Mouse (Mus musculus): ENCODE results near the gene Celf5.

The Celf5 gene

GRCm38 (mm10) chr10:81430141-81430830 is 52.2 kb downstream of the Celf5 start:
- peak; percentile 89 to 95 for DNase-seq (ENCODE audit: inconsistent age in 2 of 2, low spot score in 1 of 2)

- peak; percentile 92 to 97 for DNase-seq (ENCODE audit: inconsistent age in 2 of 2, low spot score in 1 of 2)
Measured at GRCm38 (mm10) chr10:81429605-81430061, 52.9 kb downstream of the Celf5 start.

- DNase-seq (ENCODE audit: inconsistent age in 2 of 2, low spot score in 1 of 2), result no peak
Measured at GRCm38 (mm10) chr10:81429092-81429491, 53.4 kb downstream of the Celf5 start.

DNA sequence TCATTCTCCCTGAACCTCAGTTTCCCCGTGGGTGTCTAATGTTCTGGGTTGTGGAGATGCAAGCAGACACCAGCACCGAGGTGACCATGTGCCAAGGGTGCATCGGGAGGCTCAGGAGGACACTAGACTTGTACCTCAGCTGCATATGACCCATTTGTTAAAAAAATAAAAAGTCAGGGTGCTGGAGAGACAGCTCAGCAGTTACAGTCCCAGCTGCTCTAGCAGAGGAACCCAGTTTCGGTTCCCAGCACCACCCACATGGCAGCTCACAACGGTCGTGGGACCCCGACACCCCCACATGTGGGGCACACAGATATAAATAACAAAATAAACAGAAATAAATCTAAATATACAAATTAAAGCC is 54.0 kb downstream of the Celf5 start:
- DNase-seq (ENCODE audit: inconsistent age in 2 of 2, low spot score in 1 of 2), result peak in 1 of 2 experiments; percentile 43

GRCm38 (mm10) chr10:81427804-81428506 is 54.6 kb downstream of the Celf5 start:
- peak; percentile 37 to 58 for DNase-seq (ENCODE audit: inconsistent age in 2 of 2, low spot score in 1 of 2)

DNA sequence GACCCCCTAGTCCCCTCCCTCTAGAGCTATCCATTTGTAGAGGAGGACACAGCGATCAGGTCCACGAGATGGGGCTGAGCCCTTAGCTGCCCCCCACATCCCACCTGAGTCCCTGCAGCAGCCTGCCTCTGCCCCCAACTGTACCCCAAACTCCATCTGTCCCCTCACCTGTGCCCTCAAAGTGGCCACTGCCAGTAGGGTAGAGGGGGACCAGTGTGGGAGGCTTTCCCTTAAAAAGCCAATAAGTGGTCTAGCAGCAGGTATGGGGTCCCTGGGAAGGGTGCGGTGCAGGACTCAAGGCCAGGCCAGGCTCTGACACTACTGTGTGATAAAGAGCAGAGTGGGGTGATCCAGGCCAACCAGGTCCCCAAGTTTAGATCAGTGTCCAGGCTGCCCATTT is 55.2 kb downstream of the Celf5 start:
- no peak for DNase-seq (ENCODE audit: inconsistent age in 2 of 2, low spot score in 1 of 2)

GRCm38 (mm10) chr10:81426897-81427296 is 55.6 kb downstream of the Celf5 start:
- DNase-seq (ENCODE audit: inconsistent age in 2 of 2, low spot score in 1 of 2), result peak; percentile 84 to 93

- peak; percentile 50 to 72 for DNase-seq (ENCODE audit: inconsistent age in 2 of 2, low spot score in 1 of 2)
Measured at GRCm38 (mm10) chr10:81426081-81426671, 56.3 kb downstream of the Celf5 start.

- peak; percentile 76 to 87 for DNase-seq (ENCODE audit: inconsistent age in 2 of 2, low spot score in 1 of 2)
Measured at GRCm38 (mm10) chr10:81425236-81425850, 57.2 kb downstream of the Celf5 start.

- peak; percentile 78 to 91 for DNase-seq (ENCODE audit: inconsistent age in 2 of 2, low spot score in 1 of 2)
Measured at GRCm38 (mm10) chr10:81424246-81425051, 58.1 kb downstream of the Celf5 start.

- DNase-seq (ENCODE audit: inconsistent age in 2 of 2, low spot score in 1 of 2), result peak; percentile 29 to 56
Measured at GRCm38 (mm10) chr10:81423476-81424245, 58.8 kb downstream of the Celf5 start.

GRCm38 (mm10) chr10:81422661-81423217 is 59.8 kb downstream of the Celf5 start:
- DNase-seq (ENCODE audit: inconsistent age in 2 of 2, low spot score in 1 of 2), result peak in 1 of 2 experiments; percentile 57

DNA sequence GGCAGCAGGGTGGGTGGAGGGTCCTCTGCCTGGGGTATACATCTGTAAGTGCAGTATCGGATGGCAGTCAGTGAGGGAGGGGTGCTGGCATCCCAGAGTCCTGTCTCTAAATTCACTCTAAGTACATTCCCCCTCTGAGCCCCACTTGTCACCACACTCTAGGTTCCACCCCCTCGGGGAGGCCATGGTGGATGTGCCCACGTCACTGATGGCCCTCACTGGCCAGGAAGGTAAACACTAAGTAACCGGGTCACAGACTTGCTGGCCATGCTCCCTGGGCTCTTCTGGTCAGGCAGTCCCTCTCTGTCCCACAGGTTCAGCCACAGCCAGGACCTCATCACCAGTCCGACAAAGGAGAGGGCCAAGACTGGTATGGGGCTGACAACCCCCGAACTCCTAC is 60.3 kb downstream of the Celf5 start:
- peak in 1 of 2 experiments; percentile 49 for DNase-seq (ENCODE audit: inconsistent age in 2 of 2, low spot score in 1 of 2)

- peak; percentile 82 to 84 for DNase-seq (ENCODE audit: inconsistent age in 2 of 2, low spot score in 1 of 2)
Measured at GRCm38 (mm10) chr10:81421797-81422100, 60.8 kb downstream of the Celf5 start.

GRCm38 (mm10) chr10:81421041-81421796 is 61.3 kb downstream of the Celf5 start:
- peak in 1 of 2 experiments; percentile 49 for DNase-seq (ENCODE audit: inconsistent age in 2 of 2, low spot score in 1 of 2)

DNA sequence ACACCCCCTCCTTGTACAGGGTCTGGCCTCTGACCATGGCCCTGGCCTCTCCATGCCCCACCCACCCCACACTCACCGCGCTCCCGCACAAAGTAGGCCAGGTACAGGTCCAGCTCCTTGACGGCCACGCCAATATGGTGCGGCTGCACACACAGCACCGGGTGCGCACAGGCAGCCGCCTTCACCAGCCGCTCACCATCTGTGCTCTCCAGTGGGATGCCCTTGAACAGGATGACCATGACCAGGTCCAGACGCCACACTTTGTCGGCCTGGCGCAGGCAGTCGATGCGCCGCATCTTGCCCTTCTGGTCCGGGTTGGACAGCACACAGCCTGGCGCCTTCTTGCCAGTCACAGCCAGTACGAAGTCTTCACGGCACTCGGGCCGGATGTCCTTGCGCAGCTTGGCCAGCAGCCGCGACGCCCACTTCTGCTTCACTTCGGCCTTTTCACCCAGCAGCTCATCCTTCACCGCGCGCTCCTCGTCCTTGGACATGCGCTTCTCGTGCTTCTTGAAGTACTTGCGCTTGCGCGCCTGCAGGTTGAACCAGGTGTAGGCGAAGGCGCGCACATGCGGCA is 62.2 kb downstream of the Celf5 start:
- peak; percentile 89 to 90 for DNase-seq (ENCODE audit: inconsistent age in 2 of 2, low spot score in 1 of 2)

DNA sequence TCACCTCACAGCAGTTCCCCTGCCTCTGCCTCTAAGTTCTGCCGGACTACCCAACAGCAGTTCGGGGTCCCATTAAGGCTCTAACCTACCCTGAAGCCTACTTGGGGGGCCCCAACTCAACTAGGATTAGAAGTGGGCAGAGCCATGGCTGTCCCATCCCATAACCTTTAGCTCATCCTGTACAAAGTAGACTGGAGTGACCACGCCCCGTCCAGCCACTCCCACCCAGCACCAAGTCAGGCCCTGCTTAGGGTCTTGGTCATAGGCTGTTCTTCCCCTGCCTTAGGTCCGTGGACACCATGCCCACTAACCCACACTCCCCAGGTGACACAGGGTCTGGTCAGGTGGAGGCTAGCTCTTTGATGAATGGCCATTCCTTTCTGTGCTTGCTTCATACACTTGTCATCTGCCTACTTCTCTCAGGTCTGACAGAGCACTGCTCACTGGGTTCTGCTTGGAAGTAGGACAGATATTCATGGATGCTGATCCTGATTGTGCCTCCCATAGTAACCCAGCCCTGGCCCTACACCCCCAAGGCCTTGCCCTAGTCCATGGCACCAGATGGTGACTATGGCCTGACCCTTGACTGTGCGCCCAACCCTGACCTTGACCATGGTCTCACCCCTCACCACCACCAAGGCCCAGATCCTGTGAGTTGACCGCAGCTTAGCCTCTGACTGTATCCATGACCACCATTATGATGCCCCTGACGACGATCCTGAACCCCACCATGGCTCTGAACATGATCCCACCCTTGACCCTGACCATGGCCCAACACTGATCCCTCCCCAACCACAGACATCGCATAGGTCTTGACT is 63.2 kb downstream of the Celf5 start:
- DNase-seq (ENCODE audit: inconsistent age in 2 of 2, low spot score in 1 of 2), result peak; percentile 52 to 64
